Mouse (Mus musculus): ENCODE data around the gene Mboat1.

Mboat1 gene

GRCm38 (mm10) chr13:30186456-30186855 lies 50.2 kb downstream of the Mboat1 start:
- no peak for DNase-seq

- DNase-seq: no peak
Measured at GRCm38 (mm10) chr13:30192031-30192716, 55.9 kb downstream of the Mboat1 start.

- no peak for DNase-seq
Measured at GRCm38 (mm10) chr13:30193363-30193762, 57.1 kb downstream of the Mboat1 start.

- DNase-seq: no peak
Measured at GRCm38 (mm10) chr13:30194834-30195233, 58.5 kb downstream of the Mboat1 start.

- DNase-seq: no peak
Measured at GRCm38 (mm10) chr13:30196661-30197060, 60.4 kb downstream of the Mboat1 start.

GRCm38 (mm10) chr13:30198101-30198570 lies 61.8 kb downstream of the Mboat1 start:
- no peak for DNase-seq

- no peak for DNase-seq
Measured at GRCm38 (mm10) chr13:30199821-30200220, 63.5 kb downstream of the Mboat1 start.

GRCm38 (mm10) chr13:30200737-30201136 lies 64.4 kb downstream of the Mboat1 start:
- DNase-seq: no peak

- no peak for DNase-seq
Measured at GRCm38 (mm10) chr13:30203018-30203417, 66.7 kb downstream of the Mboat1 start.

- DNase-seq: no peak
Measured at GRCm38 (mm10) chr13:30208176-30208575, 71.9 kb downstream of the Mboat1 start.

GRCm38 (mm10) chr13:30213276-30213675 lies 77.0 kb downstream of the Mboat1 start:
- no peak for DNase-seq

GRCm38 (mm10) chr13:30217588-30218371 lies 81.5 kb downstream of the Mboat1 start:
- no peak for DNase-seq

- no peak for DNase-seq
Measured at GRCm38 (mm10) chr13:30219597-30219996, 83.3 kb downstream of the Mboat1 start.

- no peak for DNase-seq
Measured at GRCm38 (mm10) chr13:30221316-30221715, 85.0 kb downstream of the Mboat1 start.

GRCm38 (mm10) chr13:30224114-30224513 lies 87.8 kb downstream of the Mboat1 start:
- DNase-seq: no peak

- no peak for DNase-seq
Measured at GRCm38 (mm10) chr13:30224659-30225058, 88.4 kb downstream of the Mboat1 start.

- no peak for DNase-seq
Measured at GRCm38 (mm10) chr13:30228762-30229161, 92.5 kb downstream of the Mboat1 start.

GRCm38 (mm10) chr13:30229625-30230139 lies 93.4 kb downstream of the Mboat1 start:
- DNase-seq: no peak

- no peak for DNase-seq
Measured at GRCm38 (mm10) chr13:30235056-30235750, 98.9 kb downstream of the Mboat1 start.

GRCm38 (mm10) chr13:30239396-30239795 lies 103.1 kb downstream of the Mboat1 start:
- DNase-seq: no peak

GRCm38 (mm10) chr13:30245573-30245972 lies 109.3 kb downstream of the Mboat1 start:
- DNase-seq: no peak

GRCm38 (mm10) chr13:30250341-30250905 lies 114.1 kb downstream of the Mboat1 start:
- DNase-seq: no peak

- no peak for DNase-seq
Measured at GRCm38 (mm10) chr13:30251431-30251830, 115.1 kb downstream of the Mboat1 start.
